Mouse (Mus musculus): ENCODE data around the gene Ercc4.

Ercc4 gene

DNA sequence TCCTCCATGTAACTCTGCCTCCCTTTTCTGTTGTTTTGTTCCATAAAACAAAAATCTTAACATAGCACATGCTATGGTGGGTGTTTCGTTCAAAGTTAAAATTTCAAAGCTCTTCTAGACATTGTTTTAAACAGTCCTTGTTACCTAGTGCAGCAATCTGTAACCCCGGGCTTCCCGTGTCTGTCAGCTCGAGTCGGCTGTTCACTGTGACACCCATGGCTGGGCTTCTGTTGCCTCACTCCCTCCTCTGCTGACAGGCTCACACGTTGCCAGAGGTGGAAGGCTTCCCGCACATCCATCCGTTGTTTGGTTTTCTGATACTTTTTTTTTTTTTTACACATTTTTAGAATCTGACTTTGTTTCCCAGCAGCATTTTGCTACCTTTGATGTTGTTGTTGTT lies 40.5 kb downstream of the Ercc4 start:
- DNase-seq = peak; percentile 77

GRCm38 (mm10) chr16:13150790-13151189 lies 41.3 kb downstream of the Ercc4 start:
- peak; percentile 90 for DNase-seq

GRCm38 (mm10) chr16:13152475-13152874 lies 43.0 kb downstream of the Ercc4 start:
- peak; percentile 83 for DNase-seq

GRCm38 (mm10) chr16:13153215-13153614 lies 43.7 kb downstream of the Ercc4 start:
- DNase-seq = peak; percentile 65

DNA sequence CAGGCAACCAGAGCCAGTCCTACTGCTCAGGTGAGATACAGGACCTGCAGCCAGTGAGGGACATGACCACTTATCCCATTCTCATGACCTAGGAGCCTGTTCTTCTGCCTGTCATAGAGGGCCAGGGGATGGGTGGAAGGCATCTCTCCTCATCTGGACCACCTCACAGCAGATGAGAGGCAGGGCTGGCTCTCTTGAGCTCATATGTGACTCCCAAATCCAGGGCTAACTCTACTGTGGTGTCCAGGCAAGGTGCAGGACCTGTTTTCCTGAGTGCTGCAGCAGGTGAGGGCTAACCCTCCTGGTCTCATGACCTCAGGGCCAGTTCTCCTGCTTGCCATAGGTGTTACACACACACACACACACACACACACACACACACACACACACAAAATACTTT lies 44.9 kb downstream of the Ercc4 start:
- peak; percentile 82 for DNase-seq

DNA sequence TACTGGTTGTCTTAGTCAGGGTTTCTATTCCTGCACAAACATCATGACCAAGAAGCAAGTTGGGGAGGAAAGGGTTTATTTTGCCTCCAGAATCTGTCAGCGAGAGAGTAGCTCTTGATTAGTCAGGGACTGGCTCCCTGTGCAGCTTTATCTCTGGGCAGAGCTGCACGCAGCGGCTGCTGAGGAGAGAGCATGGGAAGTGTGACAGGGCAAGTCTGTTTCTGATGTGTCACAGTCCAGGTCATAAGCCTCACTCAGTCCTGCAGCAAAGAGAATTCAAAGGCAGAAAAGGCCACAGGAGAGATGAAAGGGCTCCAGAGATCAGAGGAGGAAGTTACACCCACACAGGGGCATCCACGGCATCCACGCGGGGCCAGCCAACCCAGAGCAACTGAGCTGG lies 47.8 kb downstream of the Ercc4 start:
- peak; percentile 90 for DNase-seq

DNA sequence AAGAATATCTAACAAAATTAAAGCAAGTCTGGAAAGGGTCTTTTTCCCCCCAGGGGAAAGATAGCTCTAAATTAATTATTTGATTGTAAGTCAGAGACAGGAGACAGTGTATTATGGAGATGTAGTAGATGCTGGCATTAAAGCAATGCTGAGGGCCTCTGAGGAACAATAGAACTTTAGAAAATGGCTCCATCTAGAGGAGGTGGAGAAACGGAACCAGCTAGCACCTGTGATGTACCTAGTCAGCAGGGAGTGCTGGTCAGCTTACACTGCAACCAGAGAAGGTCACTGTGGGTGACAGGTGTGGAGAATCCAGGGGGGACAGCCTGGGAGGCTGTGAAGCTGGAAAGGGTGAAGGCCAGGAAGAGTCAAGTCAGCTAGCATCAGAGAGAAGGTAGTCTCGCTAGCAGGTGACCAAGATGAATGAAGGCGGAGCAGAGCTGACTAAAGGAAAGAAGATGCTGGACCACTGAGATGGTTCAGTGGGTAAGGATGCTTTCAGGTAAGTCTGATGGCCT lies 48.7 kb downstream of the Ercc4 start:
- peak; percentile 74 for DNase-seq

DNA sequence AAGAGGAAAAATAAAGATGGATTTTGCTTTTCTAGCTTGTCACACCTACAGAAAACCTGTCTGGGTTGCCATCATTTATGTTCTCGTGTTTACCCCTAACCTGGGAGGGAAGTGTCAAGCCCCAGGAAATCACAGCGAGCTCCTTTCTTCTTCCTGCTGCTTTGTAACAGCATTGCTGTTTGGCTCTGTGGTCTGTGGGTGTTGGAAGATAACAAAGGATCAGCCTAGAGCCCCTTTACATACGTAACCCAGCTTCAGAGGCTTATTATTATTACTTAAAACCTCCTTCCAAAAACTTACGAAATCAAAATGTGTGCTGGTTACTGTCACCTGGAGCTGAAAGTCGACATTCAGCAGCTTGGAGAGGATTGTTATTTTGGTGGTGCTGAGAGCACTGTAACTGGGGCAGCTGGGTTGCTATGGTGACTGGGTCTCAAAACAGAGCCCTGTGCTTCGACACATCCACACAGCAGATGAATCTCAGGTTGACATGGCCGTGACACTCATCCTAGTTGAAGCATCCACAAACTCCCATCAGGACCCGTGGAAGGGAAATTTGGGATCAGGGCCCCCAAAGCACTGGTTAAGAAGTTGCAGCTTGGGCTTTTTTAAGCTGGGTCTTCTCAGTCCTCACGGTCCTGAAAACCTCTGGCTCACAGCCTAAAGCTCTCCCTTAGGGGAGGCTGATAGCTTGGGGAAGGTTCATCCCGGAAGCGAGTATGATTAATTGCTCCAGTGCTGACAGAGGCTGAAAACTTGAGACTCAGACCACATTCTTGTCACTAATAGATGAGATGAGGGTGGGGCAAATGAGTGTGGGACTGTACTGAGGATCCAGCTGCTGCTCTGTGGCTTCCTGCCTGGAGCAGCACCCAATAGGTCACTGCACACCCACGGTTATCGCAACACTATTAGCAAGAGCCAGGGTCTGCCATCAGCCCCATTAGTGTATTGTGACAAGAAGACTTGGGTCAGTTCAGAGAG lies 49.7 kb downstream of the Ercc4 start:
- DNase-seq = peak; percentile 98

- DNase-seq = peak; percentile 99
These were observed 50.6 kb downstream of the Ercc4 start for GRCm38 (mm10) chr16:13159927-13160644.

DNA sequence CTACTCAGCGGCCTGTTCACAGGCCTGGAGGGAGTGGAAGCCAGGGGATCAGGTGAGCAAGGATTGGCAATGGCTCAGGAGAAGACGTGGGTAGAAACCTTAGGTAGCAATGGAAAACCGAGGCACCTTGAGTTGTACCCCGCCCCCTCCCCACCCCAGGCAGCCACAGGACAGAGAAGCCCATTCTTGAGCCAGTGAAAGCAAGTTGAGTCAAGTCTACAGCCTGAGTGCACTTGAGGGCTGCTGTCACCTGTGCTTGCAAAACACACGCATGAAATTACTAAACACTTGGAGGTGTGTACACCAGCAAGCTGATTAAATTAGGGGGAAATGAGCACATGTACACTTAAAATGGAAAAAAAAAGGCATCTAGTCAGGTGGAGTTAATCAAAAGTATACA lies 52.0 kb downstream of the Ercc4 start:
- DNase-seq = no peak

DNA sequence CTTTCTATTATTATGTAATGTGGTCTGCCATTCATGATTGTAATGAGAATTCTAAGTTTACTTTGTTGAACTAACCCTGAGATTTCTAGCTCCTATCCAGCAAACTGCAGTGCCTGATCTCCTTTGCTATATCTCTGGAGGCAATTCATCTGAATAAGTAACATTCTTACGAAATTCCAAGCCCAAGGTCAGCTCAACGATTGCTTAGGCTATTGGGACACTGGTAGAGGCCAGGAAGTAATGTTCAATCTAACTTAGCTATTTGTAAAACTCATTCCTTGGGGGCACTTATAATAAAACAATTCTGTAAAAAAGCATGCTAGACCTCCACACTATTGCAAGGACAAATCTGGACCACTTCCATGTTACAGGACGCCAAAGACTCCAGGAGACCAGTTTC lies 58.2 kb downstream of the Ercc4 start:
- DNase-seq = no peak

- peak; percentile 70 for DNase-seq
These were observed 63.7 kb downstream of the Ercc4 start for GRCm38 (mm10) chr16:13173055-13173742.

DNA sequence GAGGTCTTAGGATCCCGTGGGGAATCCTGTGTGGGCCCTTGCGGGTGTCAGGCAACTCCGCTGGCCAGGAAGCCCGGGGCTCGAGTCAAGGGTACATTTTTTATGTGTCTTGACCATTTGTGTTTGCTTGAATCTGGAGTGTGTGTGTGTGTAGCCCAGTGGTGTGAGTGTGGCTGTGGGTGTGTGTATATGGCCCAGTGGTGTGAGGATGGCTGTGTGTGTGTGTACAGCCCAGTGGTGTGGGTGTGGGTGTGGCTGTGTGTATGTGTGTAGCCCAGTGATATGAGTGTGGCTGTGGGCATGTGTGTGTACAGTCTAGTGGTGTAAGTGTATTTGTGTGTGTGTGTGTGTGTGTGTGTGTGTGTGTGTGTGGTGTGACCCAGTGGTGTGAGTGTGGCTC lies 73.0 kb downstream of the Ercc4 start:
- peak; percentile 77 for DNase-seq

DNA sequence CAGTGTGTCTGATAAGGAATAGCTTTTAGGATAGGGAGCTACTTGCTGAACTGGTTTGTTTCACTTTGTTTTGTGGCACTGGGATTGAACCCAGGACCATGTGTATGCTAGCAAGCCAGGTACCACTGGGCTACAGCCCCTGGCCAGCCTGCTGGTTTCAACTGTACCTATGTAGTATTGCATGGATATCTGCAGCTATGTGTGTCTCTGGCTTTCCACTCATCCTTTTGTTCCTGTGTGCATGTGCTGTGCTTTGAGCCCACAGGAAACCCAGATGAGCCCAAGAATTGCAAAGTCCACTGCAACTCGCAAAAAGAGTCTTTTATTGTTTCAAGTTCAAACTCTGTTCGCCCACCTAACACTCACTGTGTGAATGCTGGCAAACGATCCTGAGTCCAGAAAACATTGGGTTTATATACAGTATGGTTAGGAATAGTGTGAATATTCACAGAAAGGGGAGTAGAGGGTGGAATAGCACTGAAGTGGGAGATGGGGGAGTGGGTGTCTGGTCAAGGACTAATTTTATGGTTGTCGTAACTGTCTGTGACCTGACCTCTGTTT lies 73.8 kb downstream of the Ercc4 start:
- peak; percentile 73 for DNase-seq

GRCm38 (mm10) chr16:13184381-13184780 lies 74.9 kb downstream of the Ercc4 start:
- peak; percentile 80 for DNase-seq

DNA sequence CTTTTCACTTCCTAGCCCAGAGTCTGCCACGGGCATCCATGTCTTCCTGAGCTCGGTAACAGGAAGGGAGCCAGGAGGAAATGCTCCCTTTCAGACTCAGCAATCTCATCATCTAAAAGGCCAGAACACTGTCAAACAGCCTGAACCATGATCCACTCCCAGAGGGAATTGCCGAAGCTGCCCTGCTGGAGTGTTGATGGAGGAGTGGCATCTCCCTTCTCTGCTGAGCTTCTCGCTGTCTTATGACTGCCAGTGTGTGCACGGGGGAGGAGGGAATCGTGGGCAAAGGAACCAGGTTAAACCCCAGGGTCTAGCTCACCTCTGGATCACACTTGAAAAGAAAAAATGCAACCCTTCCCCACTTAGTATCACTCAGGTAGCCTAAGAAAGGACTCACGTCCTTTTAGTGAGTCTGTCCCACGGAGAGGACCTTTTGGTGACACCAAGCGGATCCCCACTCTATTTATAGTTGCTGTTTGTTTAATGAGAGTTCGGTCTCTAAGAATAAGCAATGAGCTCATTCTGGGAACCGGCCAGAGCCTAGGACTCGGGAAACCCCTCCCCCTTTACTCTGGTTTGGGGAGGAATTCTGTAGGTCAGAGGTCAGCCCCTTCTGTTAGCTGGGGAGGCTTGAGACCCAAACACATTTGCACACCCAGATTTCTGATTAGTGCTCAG lies 80.1 kb downstream of the Ercc4 start:
- DNase-seq = peak; percentile 98

DNA sequence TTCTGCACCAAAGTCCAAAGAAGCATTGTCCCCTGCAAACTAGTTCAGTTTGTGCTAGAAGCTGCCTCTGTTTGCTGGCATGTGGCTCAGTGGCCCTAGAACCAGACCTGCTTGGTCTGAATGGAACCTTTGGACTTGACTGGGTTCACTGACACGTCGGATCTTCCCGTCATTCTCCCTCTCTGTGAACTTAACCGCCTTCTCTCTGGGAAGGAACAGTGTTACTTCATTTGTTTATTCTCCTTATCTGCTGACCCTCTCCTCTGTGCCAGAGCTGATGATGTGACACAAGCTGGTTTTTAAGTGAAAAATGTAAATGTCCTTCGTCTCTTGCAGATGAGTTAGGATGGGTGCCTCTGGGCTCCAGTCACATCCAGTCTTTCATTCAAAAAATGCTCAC lies 81.0 kb downstream of the Ercc4 start:
- DNase-seq = peak; percentile 80

DNA sequence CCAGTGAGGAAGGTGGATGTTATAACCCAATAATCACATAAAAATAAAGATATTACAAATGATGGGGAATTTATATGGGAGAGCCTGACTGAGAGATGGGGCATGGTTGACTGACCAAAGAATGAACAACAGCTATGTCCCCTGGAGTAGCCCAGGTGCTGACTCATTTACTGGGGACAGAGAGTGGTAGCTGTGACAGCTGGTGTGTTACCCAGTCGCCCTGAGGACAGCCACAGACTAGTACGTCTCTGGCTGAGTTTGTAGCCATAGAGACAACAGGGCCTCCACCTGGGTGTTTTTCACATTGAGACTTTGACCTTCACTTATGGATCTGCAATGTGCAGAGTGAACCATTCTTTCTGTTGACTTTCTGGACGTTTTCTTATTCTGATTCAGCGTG lies 81.7 kb downstream of the Ercc4 start:
- DNase-seq = peak; percentile 71

DNA sequence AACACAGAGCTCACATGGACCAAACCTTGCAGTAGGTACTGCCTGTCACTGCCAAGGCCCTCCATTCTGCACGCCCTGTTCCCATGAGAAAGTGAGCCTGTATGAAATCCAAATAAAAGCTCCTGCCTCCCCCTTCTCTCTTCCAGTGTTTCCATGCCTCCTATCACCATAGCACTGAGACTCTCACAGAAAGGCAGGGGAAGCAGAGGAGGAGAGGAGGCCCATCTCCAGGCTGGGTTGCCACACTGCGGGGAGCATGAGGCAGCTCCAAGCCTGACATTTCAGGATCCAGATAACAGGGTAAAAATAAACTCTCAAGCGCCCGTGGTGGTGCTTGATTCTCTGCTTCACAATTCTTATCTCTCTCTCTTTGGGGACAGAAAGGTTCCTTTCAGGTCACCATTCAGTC lies 84.2 kb downstream of the Ercc4 start:
- DNase-seq = peak; percentile 98

GRCm38 (mm10) chr16:13194882-13195281 lies 85.4 kb downstream of the Ercc4 start:
- peak; percentile 80 for DNase-seq

DNA sequence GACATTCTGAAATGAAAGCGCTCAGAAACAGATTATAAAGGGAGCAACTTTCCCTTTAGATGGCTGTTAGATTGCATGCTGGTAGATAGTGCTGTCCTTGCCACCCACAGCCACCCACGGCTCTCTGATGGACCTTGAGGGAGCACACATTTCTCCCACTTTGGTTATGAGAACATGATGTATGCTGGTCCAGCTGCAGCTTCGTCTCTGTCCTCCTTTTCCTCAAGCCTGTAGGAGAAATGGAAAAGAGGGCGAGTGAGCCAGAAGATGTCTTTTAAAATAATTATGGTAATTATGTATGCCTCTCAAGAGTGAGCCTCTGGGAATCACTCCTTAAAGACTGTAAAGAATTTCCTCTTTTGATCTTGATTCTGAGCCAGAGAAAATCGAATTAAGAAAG lies 87.1 kb downstream of the Ercc4 start:
- DNase-seq = peak; percentile 50

- DNase-seq = peak; percentile 95
These were observed 87.8 kb downstream of the Ercc4 start for GRCm38 (mm10) chr16:13197293-13197692.
